Mouse (Mus musculus) spleen, adult 2 months (tissue): ENCODE data around the gene Galt.

Source experiments
- CTCF ChIP-seq: fragments of 200-500 bp; IDR thresholded peaks from 2 replicates; pipeline ENCODE4 v1.5.1; 2011; ENCODE audit warnings: mild to moderate bottlenecking, inconsistent platforms; ENCODE audit not compliant: insufficient read depth, insufficient read length, insufficient replicate concordance; ENCODE audit errors: extremely low read depth
- POLR2A ChIP-seq: fragments of 200-500 bp; IDR thresholded peaks from 2 replicates; pipeline ENCODE4 v1.6.1; 2011; ENCODE audit warnings: low read depth, low read length, inconsistent platforms

DNA sequence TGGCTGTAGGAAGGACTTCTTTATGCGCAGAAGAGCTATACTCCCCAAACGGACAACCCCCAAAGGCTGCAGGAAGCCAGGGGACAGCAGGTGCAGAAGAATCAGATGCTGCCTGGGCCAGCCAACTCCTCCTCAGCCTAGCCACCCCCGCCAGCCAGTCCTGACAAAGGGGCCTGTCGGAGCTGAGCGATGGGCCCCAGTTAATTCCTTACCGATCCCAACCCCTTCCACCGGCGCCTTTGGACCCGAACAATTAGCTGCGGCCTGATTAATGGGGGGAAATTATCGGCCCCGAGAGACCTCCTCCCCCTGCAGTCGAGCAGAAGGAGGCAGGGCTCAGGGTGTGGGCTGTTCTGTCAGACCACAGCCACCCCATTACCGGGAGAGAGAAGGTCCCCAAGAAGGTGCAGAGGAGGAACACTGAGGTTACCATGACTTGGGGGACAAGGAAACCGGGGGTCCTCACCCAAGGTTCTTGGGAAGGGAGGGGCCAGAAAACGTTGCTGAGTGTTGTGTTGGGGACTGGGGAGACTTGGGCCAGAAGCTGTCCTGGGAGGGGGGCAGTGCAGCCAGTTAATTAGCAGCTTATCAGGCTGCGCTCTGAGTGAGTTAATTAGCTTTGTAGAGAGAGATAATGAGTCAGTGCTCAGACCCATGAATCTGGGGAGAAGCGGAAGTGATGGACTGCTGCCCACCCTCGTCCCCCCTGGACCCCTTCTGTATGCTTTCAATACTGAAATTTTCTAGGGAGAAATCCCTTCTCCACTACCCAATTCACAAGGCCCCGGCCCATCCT, 28.0 kb upstream of the Galt start:
- TF ChIP-seq POLR2A: no peak
- TF ChIP-seq CTCF: no peak
